ENCODE assay signal across 29 mouse cellular contexts in genomic region chr4:116749750-116750149, GRCm38 (mm10). TPM values are rescaled to one million over a fixed set of nuclear protein-coding genes. Genes with fewer than 3 reads are reported as not detected.
DNase-seq lines count a peak whose midpoint lies in the region; TF ChIP-seq lines count a peak whose summit lies in the region.
"Had no signal": no experiment of that assay in that cellular context is flagged by ENCODE, and none has a peak within 500 bp of the region (broad histone marks: within the 10 kb centered on the region; RNA-seq: fewer than 3 reads in every experiment).

No protein-coding gene starts in this region.

- H3K79me2 ChIP-seq in liver, adult 2 months (ENCODE audit: control insufficient read depth, insufficient read depth, low read length) = no peaks in the 10 kb centered on the region

- no peaks in the 10 kb centered on the region for H3K9me3 ChIP-seq in midbrain, embryonic 10.5 days (replicated peaks)
- H3K9me3 ChIP-seq: embryonic facial prominence, embryonic 13.5 days; heart, embryonic 13.5 days; limb, embryonic 13.5 days; liver, embryonic 13.5 days; megakaryocyte, embryonic 14.5 days; midbrain, embryonic 13.5 days had no signal

- WGBS in liver, adult 2 months = 66% methylated on average over 2 of the region's 2 CpGs
- WGBS in large intestine, adult 2 months = 22% methylated on average over 2 of the region's 2 CpGs
- WGBS in midbrain, embryonic 10.5 days = 95% methylated on average over 2 of the region's 2 CpGs

- TF ChIP-seq POLR2A in liver, adult 2 months (IDR thresholded peaks at IDR 0.05; ENCODE audit: extremely low read depth, insufficient read depth, low read length) = no peak

- DNase-seq in adrenal gland, postnatal 14 days = peak; percentile 12
- DNase-seq in adrenal gland, postnatal 10 days = no peak
- DNase-seq in liver, adult 2 months (ENCODE audit: extremely low read depth, low read depth, low spot score) = peak; percentile 53
- no peak for DNase-seq in liver
- peak; percentile 72 for DNase-seq in large intestine, adult 2 months (ENCODE audit: low read depth, low spot score)
- no peak for DNase-seq in midbrain, embryonic 10.5 days (ENCODE audit: low spot score)
- no peak for DNase-seq in layer of hippocampus, postnatal 25 days (ENCODE audit: extremely low spot score in 1 of 2, low spot score in 1 of 2)
- DNase-seq: cerebellum, adult 18-20 months; cerebellum, postnatal 10 days; gastrocnemius, postnatal 10 days; heart, postnatal 10 days; kidney, adult 18-20 months; layer of hippocampus, adult 9-11 months; liver, embryonic 13.5 days; lung, adult 18-20 months; lung, postnatal 4 days; right cerebral cortex, postnatal 25 days; spleen, adult 18-20 months; thymus, adult 18-20 months; thymus, postnatal 25 days had no signal

- H3K4me1 ChIP-seq in liver, adult 2 months (ENCODE audit: control insufficient read depth, insufficient read depth, low read length) = no peaks in the 10 kb centered on the region
- no peaks in the 10 kb centered on the region for H3K4me1 ChIP-seq in midbrain, embryonic 10.5 days
- H3K4me1 ChIP-seq: embryonic facial prominence, embryonic 13.5 days; heart, embryonic 13.5 days; limb, embryonic 13.5 days; liver, embryonic 13.5 days; megakaryocyte, embryonic 14.5 days; midbrain, embryonic 13.5 days had no signal

- H3K4me3 ChIP-seq in liver, adult 2 months (ENCODE audit: insufficient read depth, low read depth, low read length) = no peak overlapping the region
- H3K4me3 ChIP-seq in midbrain, embryonic 10.5 days = no peak overlapping the region
- H3K4me3 ChIP-seq: embryonic facial prominence, embryonic 13.5 days; erythroblast, embryonic 14.5 days; heart, embryonic 13.5 days; left cerebral cortex, adult 2 months; limb, embryonic 13.5 days; liver, embryonic 13.5 days; megakaryocyte, embryonic 14.5 days; midbrain, embryonic 13.5 days had no signal

- no peak for TF ChIP-seq CTCF in liver, adult 2 months (IDR thresholded peaks at IDR 0.05; ENCODE audit: low read depth, low read length)

- no peaks in the 10 kb centered on the region for H3K27me3 ChIP-seq in liver, adult 2 months (ENCODE audit: control insufficient read depth, insufficient read depth, low read length)
- no peaks in the 10 kb centered on the region for H3K27me3 ChIP-seq in midbrain, embryonic 10.5 days (ENCODE audit: low read depth, poor library complexity, severe bottlenecking)
- H3K27me3 ChIP-seq: embryonic facial prominence, embryonic 13.5 days; heart, embryonic 13.5 days; limb, embryonic 13.5 days; liver, embryonic 13.5 days; megakaryocyte, embryonic 14.5 days; midbrain, embryonic 13.5 days had no signal

- H3K36me3 ChIP-seq in liver, adult 2 months (ENCODE audit: control insufficient read depth, insufficient read depth, low read length) = peaks cover 10% of the 10 kb centered on the region; the same call in 1 of the 2 replicates
- no peaks in the 10 kb centered on the region for H3K36me3 ChIP-seq in midbrain, embryonic 10.5 days
- H3K36me3 ChIP-seq: heart, embryonic 13.5 days; limb, embryonic 13.5 days; liver, embryonic 13.5 days; midbrain, embryonic 13.5 days had no signal

- H3K27ac ChIP-seq in liver, adult 2 months (replicated peaks; ENCODE audit: insufficient read depth, low read depth, low read length) = no peak overlapping the region
- no peak overlapping the region for H3K27ac ChIP-seq in midbrain, embryonic 10.5 days (replicated peaks)
- H3K27ac ChIP-seq: embryonic facial prominence, embryonic 13.5 days; heart, embryonic 13.5 days; hindbrain, embryonic 14.5 days; left cerebral cortex, adult 2 months; limb, embryonic 13.5 days; liver, embryonic 13.5 days; midbrain, embryonic 13.5 days; stomach, postnatal 0 days had no signal

- no peak overlapping the region for H3K9ac ChIP-seq in liver, adult 2 months (ENCODE audit: low read depth, low read length)
- H3K9ac ChIP-seq: embryonic facial prominence, embryonic 13.5 days; heart, embryonic 13.5 days; hindbrain, embryonic 14.5 days; limb, embryonic 13.5 days; liver, embryonic 13.5 days; midbrain, embryonic 13.5 days had no signal

RNA-seq across cellular contexts. Expression of gene Tesk2, which starts 29.0 kb away (rescaled TPM):
- 4.9 and 5.1 TPM in 2 replicates for total RNA-seq in adrenal gland, postnatal 14 days (2021)
- 1 to 10 TPM; 5.1 to 5.7 TPM for total RNA-seq in adrenal gland, postnatal 10 days (2021)
- total RNA-seq in liver, adult 2 months (2014; rRNA removed) = 11.5 and 13.6 TPM in 2 replicates
- polyA plus RNA-seq in liver, adult 2 months (2012; rRNA removed) = 7.2 and 7.8 TPM in 2 replicates
- 14.6 and 21.5 TPM in 2 replicates for polyA plus RNA-seq in large intestine, adult 2 months (2012; rRNA removed)
- 6.6 and 6.7 TPM in 2 replicates for polyA plus RNA-seq in midbrain, embryonic 10.5 days (2016; fragmentation: Nextera tagmentation; extraction: Ambion mirVana)
- total RNA-seq in layer of hippocampus, postnatal 25 days (2021) = 1 to 10 TPM; 4.5 TPM

RNA-seq across cellular contexts. Expression of gene Ccdc163, which starts 41.4 kb away (rescaled TPM):
- 18.8 and 19.6 TPM in 2 replicates for total RNA-seq in adrenal gland, postnatal 14 days (2021)
- 10 to 100 TPM; 18.6 to 20.2 TPM for total RNA-seq in adrenal gland, postnatal 10 days (2021)
- 2.7 and 4.2 TPM in 2 replicates for total RNA-seq in liver, adult 2 months (2014; rRNA removed)
- 9.3 and 13.1 TPM in 2 replicates for polyA plus RNA-seq in liver, adult 2 months (2012; rRNA removed)
- 19.4 and 23.9 TPM in 2 replicates for polyA plus RNA-seq in large intestine, adult 2 months (2012; rRNA removed)
- 34.8 TPM in 2 replicates for polyA plus RNA-seq in midbrain, embryonic 10.5 days (2016; fragmentation: Nextera tagmentation; extraction: Ambion mirVana)
- total RNA-seq in layer of hippocampus, postnatal 25 days (2021) = 1 to 10 TPM; 3.0 to 4.3 TPM

RNA-seq across cellular contexts. Expression of gene Mmachc, which starts 41.5 kb away (rescaled TPM):
- total RNA-seq in adrenal gland, postnatal 14 days (2021) = 39.5 and 41.9 TPM in 2 replicates
- 10 to 100 TPM; 32.2 to 40.4 TPM for total RNA-seq in adrenal gland, postnatal 10 days (2021)
- 10.3 and 11.3 TPM in 2 replicates for total RNA-seq in liver, adult 2 months (2014; rRNA removed)
- polyA plus RNA-seq in liver, adult 2 months (2012; rRNA removed) = 15.7 and 17.3 TPM in 2 replicates
- polyA plus RNA-seq in large intestine, adult 2 months (2012; rRNA removed) = 9.1 and 9.3 TPM in 2 replicates
- polyA plus RNA-seq in midbrain, embryonic 10.5 days (2016; fragmentation: Nextera tagmentation; extraction: Ambion mirVana) = 42.0 and 47.1 TPM in 2 replicates
- total RNA-seq in layer of hippocampus, postnatal 25 days (2021) = 10 to 100 TPM; 18.0 to 18.3 TPM

RNA-seq across cellular contexts. Expression of gene Toe1, which starts 57.7 kb away (rescaled TPM):
- total RNA-seq in adrenal gland, postnatal 14 days (2021) = 18.9 and 22.0 TPM in 2 replicates
- 10 to 100 TPM; 16.2 to 19.4 TPM for total RNA-seq in adrenal gland, postnatal 10 days (2021)
- 11.4 and 11.7 TPM in 2 replicates for total RNA-seq in liver, adult 2 months (2014; rRNA removed)
- polyA plus RNA-seq in liver, adult 2 months (2012; rRNA removed) = 8.1 and 10.9 TPM in 2 replicates
- polyA plus RNA-seq in large intestine, adult 2 months (2012; rRNA removed) = 22.0 and 24.9 TPM in 2 replicates
- polyA plus RNA-seq in midbrain, embryonic 10.5 days (2016; fragmentation: Nextera tagmentation; extraction: Ambion mirVana) = 38.8 and 40.9 TPM in 2 replicates
- 10 to 100 TPM; 12.0 to 13.1 TPM for total RNA-seq in layer of hippocampus, postnatal 25 days (2021)

RNA-seq across cellular contexts. Expression of gene Mutyh, which starts 57.8 kb away (rescaled TPM):
- total RNA-seq in adrenal gland, postnatal 14 days (2021) = 2.5 and 6.4 TPM in 2 replicates
- total RNA-seq in adrenal gland, postnatal 10 days (2021) = 1 to 10 TPM; 4.2 to 4.7 TPM
- 0.28 and 1.5 TPM in 2 replicates for total RNA-seq in liver, adult 2 months (2014; rRNA removed)
- polyA plus RNA-seq in liver, adult 2 months (2012; rRNA removed) = 0.29 and 1.2 TPM in 2 replicates
- 4.7 and 5.6 TPM in 2 replicates for polyA plus RNA-seq in large intestine, adult 2 months (2012; rRNA removed)
- 27.1 and 27.3 TPM in 2 replicates for polyA plus RNA-seq in midbrain, embryonic 10.5 days (2016; fragmentation: Nextera tagmentation; extraction: Ambion mirVana)
- total RNA-seq in layer of hippocampus, postnatal 25 days (2021) = 1 to 10 TPM; 3.1 to 5.4 TPM
- polyA plus RNA-seq: erythroblast, embryonic 14.5 days had no signal

Comparison
In these comparisons a context has a peak if more than half of its experiments do, and no peak if none do; other contexts are left out.
1. DNase-seq: peak in adrenal gland, postnatal 14 days (single experiment), liver, adult 2 months (single experiment) and large intestine, adult 2 months (single experiment); none in adrenal gland, postnatal 10 days (single experiment), liver (single experiment), midbrain, embryonic 10.5 days (single experiment) and layer of hippocampus, postnatal 25 days (0 of 2).